Mouse (Mus musculus) WW6 (cell line): ENCODE measurements around the gene Vav3.

Experiments
- DNase-seq: peaks from one replicate; pipeline ENCODE4 v3.0.0-alpha.2; 2013; ENCODE audit warnings: low read depth, low spot score

The Vav3 gene

GRCm38 (mm10) chr3:109352690-109353089, 12.2 kb downstream of the Vav3 start:
- no peak for DNase-seq

DNA sequence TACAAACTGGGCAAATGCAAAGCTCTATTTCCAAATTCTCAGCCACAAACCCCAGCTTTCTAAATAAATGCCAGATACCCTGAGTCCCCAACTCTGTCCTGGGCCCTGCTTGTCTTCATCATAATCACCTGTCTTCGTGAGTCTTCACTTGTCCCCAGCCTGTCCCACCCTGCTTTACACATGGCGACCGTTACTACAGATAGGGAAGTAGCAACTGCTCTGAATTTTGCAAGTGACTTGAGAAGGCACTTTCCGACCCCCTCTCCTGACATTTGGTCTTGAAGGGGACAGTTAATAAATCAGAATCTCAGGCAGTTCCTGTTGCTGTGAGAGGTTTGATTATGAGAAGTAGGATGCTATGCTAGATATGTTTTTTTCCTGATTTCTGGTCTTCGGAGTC, 13.4 kb downstream of the Vav3 start:
- no peak for DNase-seq

GRCm38 (mm10) chr3:109355158-109355557, 14.7 kb downstream of the Vav3 start:
- DNase-seq = no peak

GRCm38 (mm10) chr3:109360746-109361145, 20.3 kb downstream of the Vav3 start:
- DNase-seq = no peak

GRCm38 (mm10) chr3:109361882-109362281, 21.4 kb downstream of the Vav3 start:
- DNase-seq = no peak

- no peak for DNase-seq
These were observed 21.9 kb downstream of the Vav3 start for GRCm38 (mm10) chr3:109362310-109362709.

DNA sequence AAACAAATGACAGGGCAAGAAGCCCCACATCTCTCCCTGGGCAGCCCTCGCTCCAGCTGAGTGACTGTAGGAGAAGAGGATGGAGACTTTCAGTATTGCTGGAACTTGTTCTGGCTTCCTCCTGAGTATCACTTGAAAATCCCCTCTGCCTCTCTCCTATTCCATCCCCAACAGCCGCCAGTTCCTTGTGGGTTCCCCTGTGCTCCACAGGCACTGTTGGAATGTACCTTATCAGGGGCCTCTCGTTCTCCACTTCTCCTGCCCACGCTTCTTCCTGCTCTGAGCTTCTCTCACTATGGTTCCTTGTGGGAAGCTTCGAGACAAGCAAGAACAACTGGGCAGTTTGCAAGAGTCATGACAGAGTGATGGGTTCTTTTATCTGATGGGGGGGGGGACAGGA, 23.1 kb downstream of the Vav3 start:
- no peak for DNase-seq

GRCm38 (mm10) chr3:109365875-109366274, 25.4 kb downstream of the Vav3 start:
- DNase-seq = no peak

GRCm38 (mm10) chr3:109366411-109366851, 26.0 kb downstream of the Vav3 start:
- no peak for DNase-seq

- no peak for DNase-seq
These were observed 28.2 kb downstream of the Vav3 start for GRCm38 (mm10) chr3:109368383-109369289.

DNA sequence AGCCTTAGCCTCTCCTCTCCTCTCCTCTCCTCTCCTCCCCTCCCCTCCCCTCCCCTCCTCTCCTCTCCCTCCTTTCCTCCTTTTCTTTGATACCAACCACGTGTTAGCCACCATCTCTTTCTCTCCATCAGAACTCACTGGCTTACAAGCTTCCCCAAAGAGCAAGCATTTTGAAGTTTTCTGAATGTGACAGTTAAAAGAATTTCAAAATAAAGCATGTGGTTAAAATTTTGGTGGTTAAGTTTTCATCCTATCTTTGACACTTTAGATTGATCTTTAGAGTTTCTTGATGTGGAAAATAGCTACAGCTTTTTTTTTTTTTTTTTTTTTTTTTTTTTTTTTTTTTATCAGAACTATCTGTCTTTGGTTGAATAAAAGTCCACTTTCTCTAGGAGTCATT, 31.1 kb downstream of the Vav3 start:
- DNase-seq = no peak

DNA sequence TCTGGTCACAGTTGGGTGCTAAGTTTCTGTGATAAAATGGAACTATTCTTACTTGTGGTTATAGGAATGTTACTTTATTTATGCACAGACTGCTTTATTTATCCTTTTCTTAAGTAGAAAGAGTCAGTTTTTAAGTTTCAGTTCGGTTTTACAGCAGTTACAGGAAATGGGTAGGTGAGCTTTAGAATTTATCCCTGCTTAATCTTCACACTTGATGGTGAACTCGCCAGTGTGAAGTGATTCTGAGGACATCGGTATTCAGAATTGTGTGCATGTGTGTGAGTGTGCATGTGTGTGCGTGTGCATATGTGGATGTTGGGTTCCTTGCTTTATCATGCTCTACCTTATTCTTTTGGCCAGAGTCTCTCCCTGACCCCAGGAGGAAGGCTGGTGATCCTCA, 32.2 kb downstream of the Vav3 start:
- no peak for DNase-seq

DNA sequence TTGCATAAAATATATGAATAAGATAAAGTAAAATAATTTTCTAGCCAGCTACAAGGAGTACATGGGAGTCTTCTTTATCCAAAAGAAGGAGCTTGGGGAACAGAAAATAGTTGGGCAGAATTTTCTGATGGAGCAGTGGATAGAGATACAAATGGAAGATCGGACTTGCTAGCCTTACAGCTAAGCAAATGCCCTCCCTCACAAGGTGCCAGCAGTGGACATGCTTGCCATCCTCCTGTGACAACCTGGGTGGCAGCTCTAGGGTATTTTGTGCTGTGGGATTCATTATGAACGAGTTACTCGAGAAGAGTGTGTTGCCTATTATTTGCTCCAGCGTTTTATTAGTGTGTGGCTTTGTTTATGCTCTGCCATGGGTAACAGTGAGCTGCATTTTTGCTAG, 37.8 kb downstream of the Vav3 start:
- no peak for DNase-seq

DNA sequence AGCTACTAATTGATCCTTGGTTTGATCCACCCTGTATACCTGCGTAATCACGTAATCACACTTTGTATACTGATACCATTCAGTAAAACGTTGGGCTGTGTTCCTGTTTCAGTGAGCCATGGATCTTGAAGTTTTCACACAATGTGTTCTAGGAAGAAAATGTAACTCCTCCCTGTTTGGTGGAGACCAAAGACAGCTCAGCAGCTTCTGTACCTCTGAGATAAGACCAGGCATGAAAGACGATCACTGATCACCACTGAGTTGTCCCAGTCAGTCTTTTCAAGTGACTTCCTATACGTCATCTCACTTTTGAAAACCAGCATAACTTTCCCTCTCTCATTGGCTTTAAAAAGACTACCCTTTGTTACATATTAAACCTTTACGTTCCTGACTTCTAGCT, 38.2 kb downstream of the Vav3 start:
- DNase-seq = no peak

DNA sequence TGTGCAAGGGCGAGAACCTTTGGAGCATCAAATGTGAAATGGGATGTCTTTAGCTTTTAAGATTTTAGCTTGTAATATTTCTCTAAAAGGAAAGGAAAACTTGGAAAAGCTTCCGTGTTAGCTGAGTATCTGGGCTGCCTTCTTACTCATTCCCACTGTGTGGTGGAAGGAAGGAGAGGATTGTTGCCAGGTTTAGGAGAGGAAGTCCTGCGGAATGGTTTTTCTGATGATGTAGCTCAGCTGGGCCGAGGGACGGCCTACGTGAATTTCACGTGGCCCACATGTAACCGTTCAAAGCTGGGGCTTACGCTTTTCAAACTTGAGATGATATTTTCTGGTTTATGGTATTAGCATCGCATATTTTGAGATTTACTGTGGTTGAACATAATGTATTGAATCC, 48.3 kb downstream of the Vav3 start:
- DNase-seq = no peak

GRCm38 (mm10) chr3:109401527-109401926, 61.1 kb downstream of the Vav3 start:
- DNase-seq = no peak

DNA sequence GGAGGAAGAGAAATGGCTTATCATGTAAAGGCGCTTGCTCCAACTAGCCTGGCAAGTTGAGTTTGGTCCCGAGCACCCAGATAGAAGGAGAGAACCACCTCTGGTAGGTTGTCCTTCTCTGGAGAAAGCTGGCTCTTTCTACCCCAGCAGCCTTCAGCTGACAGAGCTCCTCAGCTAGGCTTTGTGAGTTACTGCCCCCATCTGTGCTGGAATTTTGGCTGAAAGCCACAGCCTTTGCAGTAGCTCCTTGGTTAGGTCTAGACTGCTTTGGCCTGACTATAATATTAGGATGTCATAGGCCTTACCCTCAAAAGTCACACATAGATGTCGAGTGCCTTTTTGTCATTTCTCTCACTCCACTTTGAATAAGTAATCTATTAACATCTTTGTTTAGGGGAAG, 70.8 kb downstream of the Vav3 start:
- no peak for DNase-seq

DNA sequence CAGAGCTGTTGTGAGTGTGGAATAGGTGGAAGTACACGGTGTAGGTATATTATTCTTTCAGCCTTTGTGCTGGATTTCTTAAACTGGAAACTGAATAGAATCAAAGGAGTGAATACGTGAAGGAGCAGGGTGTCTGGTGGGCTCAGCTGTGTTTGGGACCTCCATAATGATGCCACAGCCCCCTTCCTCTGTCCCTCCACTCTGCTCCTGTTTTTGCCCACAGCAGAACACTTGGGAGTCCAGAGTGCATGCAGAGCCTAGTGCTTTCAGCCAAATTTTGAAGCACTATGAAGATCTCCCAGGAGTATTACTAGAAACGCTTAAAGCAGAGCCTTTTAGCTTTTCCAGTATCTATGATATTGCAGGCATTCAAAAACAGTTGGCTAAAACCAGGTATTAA, 80.0 kb downstream of the Vav3 start:
- DNase-seq = no peak

DNA sequence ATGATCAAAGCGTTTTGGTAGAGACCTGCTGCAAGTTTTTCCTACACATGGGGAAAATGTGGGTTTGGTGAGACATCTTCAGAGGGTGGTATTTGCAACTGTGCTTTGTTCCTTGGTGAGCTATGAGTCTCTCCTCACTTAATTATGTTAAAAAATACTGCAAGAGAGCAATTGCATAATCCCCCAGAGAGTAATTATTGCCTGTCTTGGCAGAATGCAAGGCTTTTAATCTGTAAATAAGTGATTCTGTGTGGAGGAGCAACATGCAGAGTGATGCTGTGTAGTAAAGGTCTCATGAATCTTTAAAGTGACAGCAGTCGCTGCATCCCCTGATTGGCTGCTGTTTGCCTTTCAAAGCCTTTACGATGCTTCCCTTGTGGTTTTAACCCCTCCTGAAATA, 80.6 kb downstream of the Vav3 start:
- DNase-seq = no peak

DNA sequence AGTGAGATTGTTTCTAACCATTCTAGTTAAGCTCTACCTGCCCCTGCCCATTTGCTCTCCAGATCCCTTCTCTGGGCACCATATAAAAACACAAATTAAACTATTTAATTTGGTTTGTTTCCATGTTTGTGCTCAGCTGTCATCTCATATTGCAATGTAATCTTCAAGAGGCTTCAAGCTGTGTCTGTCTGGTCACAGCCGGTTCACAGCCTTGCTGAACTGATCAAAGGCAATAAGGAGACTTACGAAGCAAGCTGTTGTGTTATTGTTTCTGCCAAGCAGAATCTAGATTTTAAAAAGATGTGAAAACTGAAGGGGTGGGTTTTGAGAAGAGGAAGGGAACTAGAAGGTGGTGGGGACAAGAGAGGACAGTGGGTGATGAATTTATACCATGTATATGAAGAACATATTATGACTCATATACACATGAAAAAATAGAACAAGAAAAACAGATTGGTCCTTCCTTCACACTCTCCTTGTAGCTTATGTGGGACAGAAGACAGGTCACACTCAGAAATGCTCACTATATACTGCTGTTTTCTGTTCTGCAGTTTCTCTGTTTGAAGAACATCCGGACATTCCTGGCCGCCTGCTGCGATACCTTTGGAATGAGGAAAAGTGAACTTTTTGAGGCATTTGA, 83.1 kb downstream of the Vav3 start:
- no peak for DNase-seq

GRCm38 (mm10) chr3:109431285-109431684, 90.8 kb downstream of the Vav3 start:
- DNase-seq = no peak

- no peak for DNase-seq
These were observed 98.1 kb downstream of the Vav3 start for GRCm38 (mm10) chr3:109438552-109438951.

DNA sequence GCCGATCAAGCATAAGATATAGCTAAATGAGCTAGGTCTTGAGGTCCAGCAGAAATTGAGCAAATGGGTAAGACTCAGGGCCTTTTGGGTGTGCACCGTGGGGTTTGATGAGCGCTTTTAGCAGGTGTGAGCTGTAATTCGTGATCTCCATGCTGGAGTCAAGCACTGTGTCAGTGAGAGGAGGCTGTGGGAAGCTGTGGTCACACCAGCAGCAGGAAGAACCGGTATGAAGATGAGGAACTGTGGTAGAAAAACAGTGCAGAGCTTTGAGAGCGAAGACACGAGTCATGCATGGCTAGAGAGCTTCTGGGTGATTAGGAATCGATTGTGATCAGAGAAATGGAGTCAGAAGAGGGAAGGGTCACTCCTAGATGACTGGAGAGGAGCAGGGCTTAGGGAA, 98.8 kb downstream of the Vav3 start:
- DNase-seq = no peak
